20 mouse cellular contexts compared by ENCODE assay signal in genomic region chr3:21950571-21950970, GRCm38 (mm10).
"Had no signal": no experiment of that assay in that cellular context is flagged by ENCODE, and none has a peak within 500 bp of the region (broad histone marks: within the 10 kb centered on the region; RNA-seq: fewer than 3 reads in every experiment).

No protein-coding gene starts in this region.

- H3K27ac ChIP-seq: kidney, postnatal 0 days; layer of hippocampus, adult 2 months; limb, embryonic 10.5 days; limb, embryonic 13.5 days; liver, embryonic 12.5 days; liver, embryonic 15.5 days; lung, embryonic 15.5 days; midbrain, embryonic 12.5 days; midbrain, embryonic 15.5 days; neural tube, embryonic 13.5 days had no signal

- H3K4me3 ChIP-seq: layer of hippocampus, adult 2 months; limb, embryonic 10.5 days; limb, embryonic 13.5 days; liver, embryonic 12.5 days; liver, embryonic 15.5 days; lung, embryonic 15.5 days; midbrain, embryonic 12.5 days; midbrain, embryonic 15.5 days; myocyte; neural tube, embryonic 13.5 days had no signal

- DNase-seq: kidney, postnatal 25 days; layer of hippocampus, adult 9-11 months; liver; lung, adult 18-20 months; lung, postnatal 10 days; lung, postnatal 4 days; retina, postnatal 1 day; thymus, adult 18-20 months; thymus, postnatal 36 days had no signal

- H3K9ac ChIP-seq: limb, embryonic 13.5 days; liver, embryonic 12.5 days; liver, embryonic 15.5 days; lung, embryonic 15.5 days; midbrain, embryonic 12.5 days; midbrain, embryonic 15.5 days; neural tube, embryonic 13.5 days had no signal

- H3K27me3 ChIP-seq: limb, embryonic 13.5 days; liver, embryonic 12.5 days; liver, embryonic 15.5 days; lung, embryonic 15.5 days; midbrain, embryonic 12.5 days; midbrain, embryonic 15.5 days; neural tube, embryonic 13.5 days had no signal

- H3K9me3 ChIP-seq: limb, embryonic 10.5 days; limb, embryonic 13.5 days; liver, embryonic 12.5 days; liver, embryonic 15.5 days; lung, embryonic 15.5 days; midbrain, embryonic 12.5 days; midbrain, embryonic 15.5 days; neural tube, embryonic 13.5 days had no signal

- H3K36me3 ChIP-seq: limb, embryonic 10.5 days; limb, embryonic 13.5 days; liver, embryonic 12.5 days; liver, embryonic 15.5 days; lung, embryonic 15.5 days; midbrain, embryonic 12.5 days; midbrain, embryonic 15.5 days; neural tube, embryonic 13.5 days had no signal

- H3K4me1 ChIP-seq: midbrain, embryonic 15.5 days had no signal
